Mouse (Mus musculus): ENCODE data around the gene Gm17654. TPM values are rescaled to one million over a fixed set of nuclear protein-coding genes. Genes with fewer than 3 reads are reported as not detected.

The Gm17654 gene
- polyA plus RNA-seq (2014; fragmentation: Illumina TruSeq; extraction: RNeasy Lipid Tissue Mini Kit (QIAGEN cat#74804); ENCODE audit: low read depth, low replicate concordance), result not detected

DNA sequence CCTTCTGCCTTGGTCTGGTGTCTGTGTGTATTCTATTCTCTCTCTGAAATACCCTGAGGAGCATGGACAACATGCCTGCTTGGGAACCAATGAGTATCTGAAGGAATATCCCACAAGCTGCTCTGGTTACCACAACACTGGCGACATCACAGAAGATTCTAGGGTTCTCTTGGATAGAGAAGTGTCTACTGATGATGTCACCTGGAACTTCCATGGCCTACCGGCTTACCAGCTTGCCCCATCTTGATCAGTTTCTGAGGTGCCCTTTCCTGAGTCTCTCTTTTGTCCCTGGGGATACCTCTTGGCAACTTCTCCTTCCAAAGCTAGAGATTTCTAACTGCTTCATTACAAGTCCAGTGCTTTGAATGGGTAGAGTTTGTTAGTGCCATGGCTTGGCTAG lies at the start of gene Gm17654:
TSS of gene Gm17654 (minus strand) at position 101 of the 400 bp plus-strand sequence.

GRCm38 (mm10) chr14:43607913-43608312 lies 29.0 kb upstream of the Gm17654 start, which contains the start of gene Gm10375:
TSS of gene Gm10375 (minus strand) at chr14:43608013.

GRCm38 (mm10) chr14:43543276-43543675 lies 35.7 kb downstream of the Gm17654 start, which contains the start of gene Gm5799:
TSS of gene Gm5799 (plus strand) at chr14:43543576.

Other genes with a start within 250 kb of the Gm17654 start
- gene 1700001F09Rik, start 231.3 kb downstream of the Gm17654 start, polyA plus RNA-seq (2014; fragmentation: Illumina TruSeq; extraction: RNeasy Lipid Tissue Mini Kit (QIAGEN cat#74804); ENCODE audit: low read depth, low replicate concordance), result 2.6 TPM
- not detected for gene Gm8138, start 162.8 kb downstream of the Gm17654 start, polyA plus RNA-seq (2014; fragmentation: Illumina TruSeq; extraction: RNeasy Lipid Tissue Mini Kit (QIAGEN cat#74804); ENCODE audit: low read depth, low replicate concordance)
- gene Gm5799, start 35.6 kb downstream of the Gm17654 start, polyA plus RNA-seq (2014; fragmentation: Illumina TruSeq; extraction: RNeasy Lipid Tissue Mini Kit (QIAGEN cat#74804); ENCODE audit: low read depth, low replicate concordance), result 0.77 TPM
- gene Gm10375, start 28.9 kb upstream of the Gm17654 start, polyA plus RNA-seq (2014; fragmentation: Illumina TruSeq; extraction: RNeasy Lipid Tissue Mini Kit (QIAGEN cat#74804); ENCODE audit: low read depth, low replicate concordance), result 0.84 TPM
- not detected for gene Gm8165, start 98.1 kb upstream of the Gm17654 start, polyA plus RNA-seq (2014; fragmentation: Illumina TruSeq; extraction: RNeasy Lipid Tissue Mini Kit (QIAGEN cat#74804); ENCODE audit: low read depth, low replicate concordance)
- 1.3 TPM for gene Gm7324, start 118.7 kb upstream of the Gm17654 start, polyA plus RNA-seq (2014; fragmentation: Illumina TruSeq; extraction: RNeasy Lipid Tissue Mini Kit (QIAGEN cat#74804); ENCODE audit: low read depth, low replicate concordance)
- not detected for gene Gm16506, start 148.3 kb upstream of the Gm17654 start, polyA plus RNA-seq (2014; fragmentation: Illumina TruSeq; extraction: RNeasy Lipid Tissue Mini Kit (QIAGEN cat#74804); ENCODE audit: low read depth, low replicate concordance)
- gene Gm6526, start 168.7 kb upstream of the Gm17654 start, polyA plus RNA-seq (2014; fragmentation: Illumina TruSeq; extraction: RNeasy Lipid Tissue Mini Kit (QIAGEN cat#74804); ENCODE audit: low read depth, low replicate concordance), result not detected
- not detected for gene Gm8180, start 205.6 kb upstream of the Gm17654 start, polyA plus RNA-seq (2014; fragmentation: Illumina TruSeq; extraction: RNeasy Lipid Tissue Mini Kit (QIAGEN cat#74804); ENCODE audit: low read depth, low replicate concordance)